Mouse (Mus musculus) left cerebral cortex, adult 2 months (tissue): ENCODE results near the gene Plekhg1. TPM values are rescaled to one million over a fixed set of nuclear protein-coding genes. Genes with fewer than 3 reads are reported as not detected.
A peak's percentile ranks its signal among the peaks of the same experiment; 100 is the strongest.

Experiments used
- DNase-seq, 2 experiments: peaks; one replicate each; pipeline ENCODE4 v3.0.0; 2021 to 2022; ENCODE audit warnings: low spot score in 2 of 2, mixed read lengths in 1 of 2; ENCODE audit errors: extremely low spot score in 1 of 2
- H3K27ac ChIP-seq: fragments of 200-600 bp; 2 replicates; pipeline ENCODE4 v1.8.1; 2022
- H3K4me3 ChIP-seq: fragments of 200-600 bp; 2 replicates; pipeline ENCODE4 v1.8.1; 2022
- CTCF ChIP-seq: fragments of 200-600 bp; IDR thresholded peaks from 2 replicates; pipeline ENCODE4 v1.8.1; 2022; ENCODE audit warnings: antibody characterized with exemption, mild to moderate bottlenecking, moderate library complexity
- intact Hi-C: fragments of 180-260 bp; cut with DNase I; formaldehyde crosslinking; loops from one replicate; pipeline ENCODE4 v1.15.1; 2025
- total RNA-seq, 2 experiments: library from RNA; stranded (reverse); gene quantifications; 2 replicates each; pipeline ENCODE4 v1.2.3; 2021

Gene Plekhg1
- total RNA-seq, 2 experiments from 2014 or later: 7.4 to 10.8 TPM

DNA sequence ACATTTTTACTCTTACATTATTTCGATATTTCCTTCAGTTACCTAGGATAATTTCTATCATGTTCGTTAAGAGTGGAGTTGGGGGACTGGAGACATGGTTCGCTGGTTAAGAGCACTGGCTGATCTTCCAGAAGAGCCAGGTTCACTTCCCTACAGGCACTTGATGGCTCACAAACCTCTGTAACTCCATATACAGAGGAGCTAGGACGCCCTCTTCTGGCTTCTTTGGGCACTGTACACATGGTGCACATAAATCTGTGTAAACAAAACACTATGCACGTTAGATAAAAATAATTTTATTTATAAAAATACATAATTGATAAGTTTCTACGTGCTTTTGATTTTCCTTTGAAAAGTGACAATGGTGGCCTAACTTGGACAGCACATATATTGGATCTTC, 61.1 kb downstream of the Plekhg1 start:
- Histone ChIP-seq H3K4me3 (no peak overlapping the region), H3K27ac (no peak overlapping the region)
- TF ChIP-seq CTCF: peak; percentile 10; the same call in 1 of the 2 replicates
- intact Hi-C loops: loop anchor here (10.0 kb wide), 1 partner anchor 226 kb away; no protein-coding TSS in a partner anchor
- DNase-seq: no peak

DNA sequence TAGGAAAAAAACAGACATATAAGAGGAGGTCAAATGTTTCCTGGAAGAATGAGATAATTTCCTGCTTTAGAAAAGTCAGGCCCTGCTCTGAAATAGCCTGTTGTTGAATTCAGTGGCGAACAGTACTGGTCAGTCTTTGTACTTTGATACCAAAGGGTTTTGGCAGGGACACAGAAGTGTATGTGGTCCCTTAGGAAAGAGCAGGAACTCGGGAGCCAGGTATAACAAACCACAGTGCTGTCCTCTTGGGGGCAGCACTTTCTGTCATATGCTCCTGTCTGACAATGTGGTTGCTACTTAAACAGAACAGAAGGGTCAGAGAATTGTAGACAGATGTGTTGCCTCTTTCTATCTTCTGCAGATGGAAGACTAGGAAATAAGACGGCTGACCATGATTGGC, 65.2 kb downstream of the Plekhg1 start:
- peak; percentile 53 for TF ChIP-seq CTCF
- Histone ChIP-seq H3K27ac (no peak overlapping the region), H3K4me3 (no peak overlapping the region)
- DNase-seq: no peak
- intact Hi-C loops: loop anchor here (5.0 to 10.0 kb wide), 2 partner anchors 137 to 231 kb away; no protein-coding TSS in a partner anchor

DNA sequence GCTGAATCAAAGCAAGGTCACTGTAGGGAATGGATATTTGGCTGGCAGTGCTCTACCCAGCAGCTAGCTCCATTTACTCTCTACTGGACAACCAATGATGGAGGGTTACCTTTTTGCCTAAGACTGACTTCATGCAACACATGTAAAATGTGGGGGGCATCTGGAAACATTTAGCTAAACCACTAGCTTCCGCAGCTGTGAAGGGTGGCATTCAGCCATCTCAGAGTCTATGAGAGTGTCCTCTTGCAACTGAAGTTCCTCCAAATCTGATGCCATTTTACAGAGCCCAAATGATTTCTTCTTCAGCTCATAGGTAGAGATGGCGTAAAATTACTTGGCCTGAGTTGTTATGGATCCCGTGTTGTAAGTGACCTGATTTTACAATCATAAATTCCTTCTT, 67.8 kb downstream of the Plekhg1 start:
- intact Hi-C loops: loop anchor here (5.0 to 10.0 kb wide), 2 partner anchors 134 to 233 kb away; no protein-coding TSS in a partner anchor
- H3K27ac ChIP-seq: no peak overlapping the region
- no peak for TF ChIP-seq CTCF
- H3K4me3 ChIP-seq: no peak overlapping the region
- DNase-seq: no peak

DNA sequence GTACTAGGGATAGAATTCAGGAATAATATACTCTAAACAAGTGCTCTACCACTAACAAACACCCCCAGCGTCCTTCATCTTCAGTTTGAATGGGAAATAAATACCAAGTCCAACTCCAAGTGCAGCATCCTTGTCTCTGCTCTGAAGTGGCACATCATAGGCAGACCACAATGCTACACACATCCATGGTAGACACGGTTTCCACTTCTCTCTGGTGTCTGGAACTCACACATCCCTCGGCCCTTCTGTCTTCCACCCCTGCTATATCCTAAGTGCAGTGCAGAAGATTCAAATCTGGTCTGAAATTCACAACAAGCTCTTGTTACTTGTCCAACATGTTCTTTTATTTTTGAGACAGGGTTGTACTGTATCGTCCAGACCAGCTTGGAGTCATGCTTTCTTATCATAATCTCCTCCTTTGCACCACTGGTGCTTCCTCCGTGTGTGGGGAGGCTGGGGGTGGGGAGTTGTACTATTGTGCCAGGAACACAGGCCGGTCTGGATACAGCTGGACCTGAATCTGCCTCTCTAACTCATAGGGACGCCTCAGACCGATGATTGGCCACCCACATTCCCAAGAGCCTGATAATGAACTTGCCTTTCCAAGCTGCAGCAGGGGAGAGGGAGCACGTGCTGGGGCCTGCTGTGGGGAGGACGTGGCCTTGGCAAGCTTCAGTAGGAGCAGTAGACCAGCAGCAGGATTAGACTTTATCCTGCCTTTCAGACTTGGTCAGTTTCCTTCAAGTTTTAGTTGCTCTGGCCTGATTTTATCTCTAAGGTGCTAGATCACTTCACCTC, 70.5 kb downstream of the Plekhg1 start:
- no peak overlapping the region for H3K4me3 ChIP-seq
- no peak overlapping the region for H3K27ac ChIP-seq
- DNase-seq: peak in 1 of 2 experiments; percentile 9
- intact Hi-C loops: loop anchor here (1.0 kb wide), 1 partner anchor 9 kb away; no protein-coding TSS in a partner anchor
- TF ChIP-seq CTCF: no peak

DNA sequence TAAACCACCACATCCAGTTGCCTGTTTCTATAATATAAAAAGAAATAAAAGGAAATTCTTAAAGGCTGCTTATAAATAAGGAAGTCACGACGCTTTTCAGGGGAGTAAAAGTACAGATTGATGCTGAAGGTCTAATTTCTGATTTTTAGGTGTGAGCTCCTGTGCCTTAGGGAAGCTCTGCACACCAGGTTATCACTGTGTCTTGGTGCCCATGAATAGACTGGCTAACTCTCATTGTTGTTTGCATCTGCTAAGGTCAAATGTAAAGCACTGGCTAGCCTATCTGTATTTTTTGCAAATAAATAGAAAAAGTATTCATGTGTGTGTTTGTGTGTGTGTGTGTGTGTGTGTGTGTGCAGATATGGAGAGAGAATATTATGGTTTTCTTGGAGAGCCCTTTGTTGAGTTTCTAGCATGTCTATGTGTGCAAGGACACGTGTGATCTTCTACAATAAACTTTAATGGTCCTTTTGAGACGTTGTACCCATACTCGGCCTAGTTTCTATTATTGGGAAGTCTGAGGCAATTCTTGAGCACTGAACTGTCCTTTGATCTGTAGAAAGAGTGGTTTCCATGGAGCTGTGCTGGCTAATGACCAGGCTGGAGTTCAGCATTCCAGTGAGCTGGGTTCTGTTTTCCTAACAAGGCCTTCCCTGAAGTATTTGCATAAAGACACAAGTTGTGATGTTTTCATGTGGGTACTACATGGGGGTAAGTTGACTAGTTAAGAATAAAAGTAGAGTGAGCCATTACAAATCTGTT, 79.0 kb downstream of the Plekhg1 start:
- peak in 1 of 2 experiments; percentile 24 for DNase-seq
- intact Hi-C loops: loop anchor here (1.0 kb wide), 1 partner anchor 8 kb away; no protein-coding TSS in a partner anchor
- Histone ChIP-seq H3K4me3 (no peak overlapping the region), H3K27ac (peak overlapping the region; percentile 20; the same call in 1 of the 2 replicates)
- no peak for TF ChIP-seq CTCF

DNA sequence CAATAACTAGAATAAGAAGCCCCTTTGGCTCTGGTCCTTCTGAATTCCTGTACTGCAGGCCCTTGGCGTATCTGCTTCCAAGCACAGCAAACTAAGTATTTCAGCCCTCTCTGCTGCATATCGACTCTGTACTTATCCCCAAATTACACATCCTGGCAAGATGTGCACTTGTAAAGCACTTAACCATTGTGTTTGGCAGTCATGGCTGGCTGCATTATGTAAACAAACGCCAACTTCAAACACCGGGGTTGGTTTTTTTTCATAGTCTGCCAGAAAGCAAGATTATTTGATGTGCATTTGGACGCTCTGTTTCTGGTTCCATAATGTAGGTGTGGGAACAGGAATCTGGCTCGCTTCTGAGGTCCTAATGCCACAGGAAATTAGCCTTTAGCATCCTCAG, 83.7 kb downstream of the Plekhg1 start:
- no peak overlapping the region for H3K4me3 ChIP-seq
- intact Hi-C loops: loop anchor here (5.0 kb wide), 1 partner anchor 77 kb away; no protein-coding TSS in a partner anchor
- DNase-seq: no peak
- no peak overlapping the region for H3K27ac ChIP-seq
- TF ChIP-seq CTCF: no peak

DNA sequence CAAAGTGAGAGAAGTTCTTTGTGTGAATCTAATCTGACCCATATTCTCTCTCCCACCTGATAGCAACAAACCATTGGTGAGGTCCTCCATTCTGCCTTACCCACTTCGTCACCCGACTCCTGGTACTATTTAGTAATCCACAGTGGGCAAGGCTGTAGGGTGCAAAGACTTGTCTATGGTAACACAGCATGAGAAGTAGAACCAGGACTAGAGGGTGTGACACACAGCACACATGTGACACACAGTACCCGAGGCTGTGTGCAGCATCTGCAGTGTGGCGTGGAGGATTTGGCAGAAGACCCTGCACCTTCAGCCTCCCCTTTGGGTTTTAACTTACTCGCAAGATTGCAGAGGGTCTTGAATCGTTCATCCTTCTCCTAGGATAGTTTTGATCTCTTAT, 85.9 kb downstream of the Plekhg1 start:
- intact Hi-C loops: no loop called here
- Histone ChIP-seq H3K27ac (no peak overlapping the region), H3K4me3 (no peak overlapping the region)
- TF ChIP-seq CTCF: no peak
- DNase-seq: no peak

DNA sequence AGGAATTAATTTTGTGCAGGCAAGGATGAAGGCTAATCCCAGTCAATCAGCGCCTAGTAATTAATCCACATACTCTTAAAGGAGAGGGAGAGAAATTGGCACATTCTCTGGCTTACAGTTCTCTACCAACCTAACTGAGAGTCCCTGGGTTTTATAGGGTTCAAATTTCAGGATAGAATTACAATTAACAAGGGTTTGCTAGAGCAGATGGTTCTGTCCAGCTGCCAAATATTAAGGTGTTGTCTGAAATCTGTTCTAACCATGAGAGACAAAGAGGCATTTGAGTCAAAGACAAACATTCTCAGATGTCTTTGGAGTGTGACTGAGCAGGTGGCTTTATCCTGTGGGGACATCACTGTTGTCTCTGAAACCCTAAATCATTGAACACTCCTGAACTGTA, 87.2 kb downstream of the Plekhg1 start:
- no peak for DNase-seq
- TF ChIP-seq CTCF: no peak
- intact Hi-C loops: no loop called here

DNA sequence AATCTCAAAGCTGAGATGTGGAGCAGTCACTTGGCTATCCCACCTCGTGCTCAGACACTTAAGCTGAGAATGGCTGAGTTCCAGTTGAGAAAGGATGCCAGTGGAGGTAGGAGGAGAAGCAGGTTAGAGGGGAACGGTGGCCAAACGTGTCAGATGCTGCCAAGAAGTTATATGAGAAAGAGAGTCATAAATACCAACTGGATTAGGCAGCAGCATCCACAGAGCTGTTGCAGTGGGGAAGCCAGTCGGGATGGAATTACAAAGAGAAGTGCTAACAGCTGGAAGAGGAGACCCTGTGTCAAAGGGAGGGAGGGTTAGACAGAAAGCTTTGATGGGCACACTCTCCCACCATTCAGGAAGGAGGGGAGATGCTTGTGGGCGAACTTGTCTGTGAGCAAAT, 89.3 kb downstream of the Plekhg1 start:
- intact Hi-C loops: no loop called here
- H3K27ac ChIP-seq: no peak overlapping the region
- no peak overlapping the region for H3K4me3 ChIP-seq
- DNase-seq: no peak
- TF ChIP-seq CTCF: no peak

More for the DNA sequence above, 87.2 kb downstream of the Plekhg1 start:
- H3K27ac ChIP-seq: no peak overlapping the region
- H3K4me3 ChIP-seq: no peak overlapping the region

DNA sequence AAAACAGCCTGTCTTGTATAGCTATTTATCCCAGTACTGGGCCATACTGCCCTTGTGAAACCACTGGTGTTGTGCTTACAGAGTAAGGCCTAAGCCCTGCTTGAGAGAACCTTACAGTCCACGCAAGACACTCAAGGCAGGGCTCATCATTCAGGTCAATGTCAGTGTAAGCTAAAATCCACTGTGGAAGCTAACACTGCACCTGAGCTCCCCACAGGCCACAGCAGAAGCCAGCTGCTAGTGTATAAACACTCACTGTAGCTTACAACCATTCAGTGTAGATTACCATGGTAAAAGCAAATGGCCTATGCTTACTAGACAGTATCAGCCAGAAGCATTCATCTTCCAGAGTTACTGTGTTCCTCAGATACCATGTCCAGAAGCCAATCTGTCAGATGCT, 90.5 kb downstream of the Plekhg1 start:
- intact Hi-C loops: no loop called here
- H3K27ac ChIP-seq: no peak overlapping the region
- H3K4me3 ChIP-seq: no peak overlapping the region
- no peak for TF ChIP-seq CTCF
- no peak for DNase-seq

DNA sequence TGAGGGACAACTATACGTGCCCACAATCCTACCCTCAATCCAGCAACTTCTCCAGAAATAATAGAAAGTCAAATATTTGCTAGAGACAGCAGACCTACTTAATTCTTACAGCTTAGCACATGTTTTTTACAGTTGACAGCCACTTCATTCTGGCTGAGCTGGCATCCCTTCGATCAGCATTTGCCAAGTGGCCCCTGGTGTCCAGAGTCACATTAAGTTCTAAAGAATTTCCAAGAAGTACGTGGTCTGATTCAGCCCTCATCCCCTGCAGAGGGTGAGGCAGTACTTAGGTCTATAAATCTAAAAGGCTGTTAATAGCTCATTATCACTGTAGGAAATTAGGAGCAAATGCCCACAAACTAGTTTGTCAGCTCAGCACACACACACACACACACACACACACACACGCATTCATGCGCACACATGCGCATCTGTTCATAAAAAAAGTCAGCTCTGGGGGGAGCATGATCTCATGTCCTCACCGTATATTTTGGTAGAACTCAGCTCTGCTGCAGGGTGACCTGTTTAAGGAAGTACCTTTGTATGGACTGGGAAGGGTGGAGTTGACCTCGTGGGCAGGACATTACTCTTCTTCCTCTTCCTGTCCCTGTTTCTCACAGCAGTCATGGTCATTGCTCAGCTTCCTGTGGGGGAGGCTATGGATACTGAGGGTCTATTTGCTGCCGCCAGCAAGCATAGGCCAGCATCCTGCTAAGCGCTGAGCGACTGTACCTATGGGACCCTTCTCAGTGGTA, 91.6 kb downstream of the Plekhg1 start:
- intact Hi-C loops: no loop called here
- 0 out of 2 replicates have a peak overlapping the region, but pooled peaks have one; percentile 13 for H3K27ac ChIP-seq
- H3K4me3 ChIP-seq: no peak overlapping the region
- TF ChIP-seq CTCF: no peak
- DNase-seq: no peak
